Mouse (Mus musculus): ENCODE measurements around the gene Gosr1. TPM values are rescaled to one million over a fixed set of nuclear protein-coding genes. Genes with fewer than 3 reads are reported as not detected.
"Not testable (repeated sequence)": the region's sequence is repeated elsewhere in the genome, so short reads cannot be mapped to it uniquely, and the experiment has no call there.

Gosr1 gene
- polyA plus RNA-seq, 1 experiment from 2014 or later = 24.3 TPM

GRCm38 (mm10) chr11:76728093-76728492, 35.3 kb downstream of the Gosr1 start:
- 69% methylated on average over 11 of the region's 11 CpGs for WGBS
- Histone ChIP-seq H3K27ac (replicated peaks) (no peak overlapping the region), H3K4me2 (no peak overlapping the region), H3K4me1 (replicated peaks) (no peaks in the 10 kb centered on the region), H3K4me3 (no peak overlapping the region), H3K27me3 (no peaks in the 10 kb centered on the region), H3K36me3 (peaks cover 22% of the 10 kb centered on the region), H3K9me3 (no peaks in the 10 kb centered on the region), H3K9ac (no peak overlapping the region)
- no peak for ATAC-seq (ENCODE audit: low FRiP score, low read depth)

GRCm38 (mm10) chr11:76723911-76724310, 39.5 kb downstream of the Gosr1 start:
- WGBS = 85% methylated on average over 8 of the region's 8 CpGs
- no peaks in the 10 kb centered on the region for H3K4me1 ChIP-seq (replicated peaks)
- ATAC-seq (ENCODE audit: low FRiP score, low read depth) = no peak
- no peak overlapping the region for H3K4me2 ChIP-seq
- no peak overlapping the region for H3K9ac ChIP-seq
- H3K4me3 ChIP-seq = no peak overlapping the region
- no peaks in the 10 kb centered on the region for H3K27me3 ChIP-seq
- no peaks in the 10 kb centered on the region for H3K9me3 ChIP-seq
- no peak overlapping the region for H3K27ac ChIP-seq (replicated peaks)
- peaks cover 4% of the 10 kb centered on the region; the same call in 1 of the 2 replicates for H3K36me3 ChIP-seq

- WGBS = 75% methylated on average over 4 of the region's 4 CpGs
- Histone ChIP-seq H3K4me1 (replicated peaks) (no peaks in the 10 kb centered on the region), H3K4me3 (no peak overlapping the region), H3K27ac (replicated peaks) (no peak overlapping the region), H3K9ac (no peak overlapping the region), H3K27me3 (no peaks in the 10 kb centered on the region), H3K9me3 (no peaks in the 10 kb centered on the region), H3K4me2 (no peak overlapping the region), H3K36me3 (no peaks in the 10 kb centered on the region)
- no peak for ATAC-seq (ENCODE audit: low FRiP score, low read depth)
Measured at GRCm38 (mm10) chr11:76717000-76717399, 46.4 kb downstream of the Gosr1 start.

GRCm38 (mm10) chr11:76709625-76710452, 53.5 kb downstream of the Gosr1 start:
- H3K36me3 ChIP-seq = no peaks in the 10 kb centered on the region
- no peaks in the 10 kb centered on the region for H3K27me3 ChIP-seq
- 0 out of 2 replicates have a peak overlapping the region, but pooled peaks have one; percentile 15 for H3K4me2 ChIP-seq
- no peaks in the 10 kb centered on the region; the same call in 1 of the 2 replicates for H3K4me1 ChIP-seq (replicated peaks)
- no peaks in the 10 kb centered on the region for H3K9me3 ChIP-seq
- no peak overlapping the region for H3K4me3 ChIP-seq
- no peak for ATAC-seq (ENCODE audit: low FRiP score, low read depth)
- no peak overlapping the region for H3K9ac ChIP-seq
- WGBS = 25% methylated on average over 12 of the region's 17 CpGs
- H3K27ac ChIP-seq (replicated peaks) = no peak overlapping the region

- Histone ChIP-seq H3K4me1 (replicated peaks) (no peaks in the 10 kb centered on the region; the same call in 1 of the 2 replicates), H3K27me3 (no peaks in the 10 kb centered on the region), H3K27ac (replicated peaks) (no peak overlapping the region), H3K36me3 (no peaks in the 10 kb centered on the region), H3K9ac (no peak overlapping the region), H3K4me2 (no peak overlapping the region), H3K4me3 (no peak overlapping the region), H3K9me3 (no peaks in the 10 kb centered on the region)
- ATAC-seq (ENCODE audit: low FRiP score, low read depth) = no peak
- 53% methylated on average over 1 of the region's 1 CpGs for WGBS
Measured at GRCm38 (mm10) chr11:76708881-76709280, 54.5 kb downstream of the Gosr1 start.

GRCm38 (mm10) chr11:76708066-76708465, 55.3 kb downstream of the Gosr1 start:
- Histone ChIP-seq H3K9ac (no peak overlapping the region), H3K27ac (replicated peaks) (no peak overlapping the region), H3K9me3 (no peaks in the 10 kb centered on the region), H3K4me1 (replicated peaks) (no peaks in the 10 kb centered on the region; the same call in 1 of the 2 replicates), H3K27me3 (no peaks in the 10 kb centered on the region), H3K36me3 (no peaks in the 10 kb centered on the region), H3K4me3 (no peak overlapping the region), H3K4me2 (no peak overlapping the region)
- no peak for ATAC-seq (ENCODE audit: low FRiP score, low read depth)
- WGBS = 90% methylated on average over 1 of the region's 1 CpGs

- no peak overlapping the region for H3K4me3 ChIP-seq
- H3K27me3 ChIP-seq = no peaks in the 10 kb centered on the region
- ATAC-seq (ENCODE audit: low FRiP score, low read depth) = no peak
- H3K9ac ChIP-seq = no peak overlapping the region
- H3K36me3 ChIP-seq = no peaks in the 10 kb centered on the region
- 89% methylated on average over 3 of the region's 3 CpGs for WGBS
- H3K4me2 ChIP-seq = no peak overlapping the region
- H3K27ac ChIP-seq (replicated peaks) = no peak overlapping the region
- H3K4me1 ChIP-seq (replicated peaks) = no peaks in the 10 kb centered on the region; the same call in 1 of the 2 replicates
- no peaks in the 10 kb centered on the region for H3K9me3 ChIP-seq
Measured at GRCm38 (mm10) chr11:76707656-76708055, 55.7 kb downstream of the Gosr1 start.

GRCm38 (mm10) chr11:76699626-76700025, 63.8 kb downstream of the Gosr1 start:
- 0 out of 2 replicates have a peak overlapping the region, but pooled peaks have one; percentile 24 for H3K4me2 ChIP-seq
- H3K36me3 ChIP-seq = no peaks in the 10 kb centered on the region
- H3K27ac ChIP-seq (replicated peaks) = no peak overlapping the region
- no peak overlapping the region for H3K4me3 ChIP-seq
- H3K9me3 ChIP-seq = no peaks in the 10 kb centered on the region
- no peak overlapping the region for H3K9ac ChIP-seq
- ATAC-seq (ENCODE audit: low FRiP score, low read depth) = no peak
- no peaks in the 10 kb centered on the region for H3K4me1 ChIP-seq (replicated peaks)
- WGBS = 53% methylated on average over 9 of the region's 9 CpGs
- no peaks in the 10 kb centered on the region for H3K27me3 ChIP-seq

- Histone ChIP-seq H3K4me1 (replicated peaks) (no peaks in the 10 kb centered on the region), H3K27me3 (no peaks in the 10 kb centered on the region), H3K4me3 (no peak overlapping the region), H3K4me2 (no peak overlapping the region), H3K9ac (no peak overlapping the region), H3K36me3 (no peaks in the 10 kb centered on the region), H3K9me3 (no peaks in the 10 kb centered on the region), H3K27ac (replicated peaks) (no peak overlapping the region)
- WGBS = 71% methylated on average over 6 of the region's 6 CpGs
- ATAC-seq (ENCODE audit: low FRiP score, low read depth) = no peak
Measured at GRCm38 (mm10) chr11:76695810-76696209, 67.6 kb downstream of the Gosr1 start.

- no peak for ATAC-seq (ENCODE audit: low FRiP score, low read depth)
- Histone ChIP-seq H3K4me2 (no peak overlapping the region), H3K9me3 (no peaks in the 10 kb centered on the region), H3K4me1 (replicated peaks) (no peaks in the 10 kb centered on the region), H3K4me3 (no peak overlapping the region), H3K36me3 (no peaks in the 10 kb centered on the region), H3K27ac (replicated peaks) (no peak overlapping the region), H3K27me3 (no peaks in the 10 kb centered on the region), H3K9ac (no peak overlapping the region)
- WGBS = 84% methylated on average over 3 of the region's 3 CpGs
Measured at GRCm38 (mm10) chr11:76692096-76692495, 71.3 kb downstream of the Gosr1 start.

GRCm38 (mm10) chr11:76685604-76686003, 77.8 kb downstream of the Gosr1 start:
- H3K4me1 ChIP-seq (replicated peaks) = no peaks in the 10 kb centered on the region
- H3K9me3 ChIP-seq = no peaks in the 10 kb centered on the region
- H3K27me3 ChIP-seq = no peaks in the 10 kb centered on the region
- no peak for ATAC-seq (ENCODE audit: low FRiP score, low read depth)
- 69% methylated on average over 2 of the region's 2 CpGs for WGBS
- H3K36me3 ChIP-seq = no peaks in the 10 kb centered on the region
- no peak overlapping the region for H3K27ac ChIP-seq (replicated peaks)
- H3K4me3 ChIP-seq = no peak overlapping the region
- H3K9ac ChIP-seq = no peak overlapping the region
- H3K4me2 ChIP-seq = no peak overlapping the region

- peaks cover 12% of the 10 kb centered on the region for H3K27me3 ChIP-seq
- H3K36me3 ChIP-seq; H3K4me1 ChIP-seq (replicated peaks); ATAC-seq (ENCODE audit: low FRiP score, low read depth); H3K4me3 ChIP-seq; H3K4me2 ChIP-seq; H3K9me3 ChIP-seq; H3K27ac ChIP-seq (replicated peaks); H3K9ac ChIP-seq: not testable (repeated sequence)
- 44% methylated on average over 8 of the region's 8 CpGs for WGBS
Measured at GRCm38 (mm10) chr11:76679508-76679907, 83.9 kb downstream of the Gosr1 start, which contains the start of gene Trarg1. Gene Trarg1 (plus strand): TSS chr11:76679808.

All from hindbrain, embryonic 15.5 days (tissue).